Mouse (Mus musculus): ENCODE measurements around the gene Gtf3c5. TPM values are rescaled to one million over a fixed set of nuclear protein-coding genes. Genes with fewer than 3 reads are reported as not detected.

The Gtf3c5 gene
- polyA plus RNA-seq, 1 experiment from 2014 or later = 31.8 TPM

- Histone ChIP-seq H3K9me3 (no peaks in the 10 kb centered on the region), H3K4me1 (replicated peaks) (no peaks in the 10 kb centered on the region), H3K36me3 (peaks cover 56% of the 10 kb centered on the region), H3K4me3 (replicated peaks) (no peak overlapping the region), H3K4me2 (replicated peaks) (no peak overlapping the region), H3K27ac (no peak overlapping the region), H3K9ac (no peak overlapping the region), H3K27me3 (replicated peaks) (no peaks in the 10 kb centered on the region)
- 93% methylated on average over 13 of the region's 13 CpGs for WGBS
- no peak for ATAC-seq
Measured at GRCm38 (mm10) chr2:28549157-28549556, 34.4 kb downstream of the Gtf3c5 start.

GRCm38 (mm10) chr2:28547237-28548172, 36.0 kb downstream of the Gtf3c5 start:
- WGBS = 54% methylated on average over 11 of the region's 11 CpGs
- peak; percentile 64 for ATAC-seq
- no peak overlapping the region for H3K4me2 ChIP-seq (replicated peaks)
- H3K9me3 ChIP-seq = no peaks in the 10 kb centered on the region
- H3K27me3 ChIP-seq (replicated peaks) = no peaks in the 10 kb centered on the region
- no peak overlapping the region for H3K9ac ChIP-seq
- H3K4me3 ChIP-seq (replicated peaks) = no peak overlapping the region
- no peaks in the 10 kb centered on the region for H3K4me1 ChIP-seq (replicated peaks)
- H3K36me3 ChIP-seq = peaks cover 53% of the 10 kb centered on the region
- no peak overlapping the region for H3K27ac ChIP-seq

- Histone ChIP-seq H3K9me3 (no peaks in the 10 kb centered on the region), H3K36me3 (peaks cover 50% of the 10 kb centered on the region), H3K4me2 (replicated peaks) (no peak overlapping the region), H3K27ac (no peak overlapping the region), H3K27me3 (replicated peaks) (no peaks in the 10 kb centered on the region), H3K9ac (no peak overlapping the region), H3K4me1 (replicated peaks) (no peaks in the 10 kb centered on the region), H3K4me3 (replicated peaks) (no peak overlapping the region)
- WGBS = 81% methylated on average over 6 of the region's 6 CpGs
- no peak for ATAC-seq
Measured at GRCm38 (mm10) chr2:28546560-28546959, 37.0 kb downstream of the Gtf3c5 start.

- Histone ChIP-seq H3K4me3 (replicated peaks) (no peak overlapping the region), H3K9me3 (no peaks in the 10 kb centered on the region), H3K9ac (no peak overlapping the region), H3K27me3 (replicated peaks) (no peaks in the 10 kb centered on the region), H3K27ac (no peak overlapping the region), H3K4me2 (replicated peaks) (no peak overlapping the region), H3K36me3 (peaks cover 46% of the 10 kb centered on the region), H3K4me1 (replicated peaks) (0 out of 2 replicates have a peak, but pooled peaks cover 3% of the 10 kb centered on the region)
- no peak for ATAC-seq
Measured at GRCm38 (mm10) chr2:28545976-28546375, 37.6 kb downstream of the Gtf3c5 start.

GRCm38 (mm10) chr2:28543894-28544293, 39.7 kb downstream of the Gtf3c5 start:
- no peak overlapping the region for H3K9ac ChIP-seq
- H3K4me2 ChIP-seq (replicated peaks) = no peak overlapping the region
- H3K27ac ChIP-seq = no peak overlapping the region
- H3K9me3 ChIP-seq = no peaks in the 10 kb centered on the region
- H3K4me1 ChIP-seq (replicated peaks) = peaks cover 23% of the 10 kb centered on the region
- peaks cover 26% of the 10 kb centered on the region for H3K36me3 ChIP-seq
- H3K4me3 ChIP-seq (replicated peaks) = no peak overlapping the region
- ATAC-seq = no peak
- H3K27me3 ChIP-seq (replicated peaks) = no peaks in the 10 kb centered on the region
- WGBS = 95% methylated on average over 8 of the region's 8 CpGs

GRCm38 (mm10) chr2:28540587-28541227, 42.8 kb downstream of the Gtf3c5 start:
- Histone ChIP-seq H3K27me3 (replicated peaks) (no peaks in the 10 kb centered on the region), H3K27ac (no peak overlapping the region), H3K9me3 (no peaks in the 10 kb centered on the region), H3K4me1 (replicated peaks) (peaks cover 54% of the 10 kb centered on the region), H3K9ac (no peak overlapping the region), H3K36me3 (peaks cover 20% of the 10 kb centered on the region), H3K4me3 (replicated peaks) (no peak overlapping the region), H3K4me2 (replicated peaks) (no peak overlapping the region)
- WGBS = 78% methylated on average over 8 of the region's 8 CpGs
- no peak for ATAC-seq

GRCm38 (mm10) chr2:28539949-28540348, 43.6 kb downstream of the Gtf3c5 start:
- Histone ChIP-seq H3K4me1 (replicated peaks) (peaks cover 61% of the 10 kb centered on the region), H3K4me3 (replicated peaks) (no peak overlapping the region), H3K27ac (0 out of 2 replicates have a peak overlapping the region, but pooled peaks have one; percentile 72), H3K4me2 (replicated peaks) (no peak overlapping the region), H3K9ac (no peak overlapping the region), H3K9me3 (no peaks in the 10 kb centered on the region), H3K36me3 (peaks cover 13% of the 10 kb centered on the region), H3K27me3 (replicated peaks) (no peaks in the 10 kb centered on the region)
- ATAC-seq = no peak
- WGBS = 73% methylated on average over 2 of the region's 2 CpGs

- Histone ChIP-seq H3K9ac (0 out of 2 replicates have a peak overlapping the region, but pooled peaks have one; percentile 10), H3K9me3 (no peaks in the 10 kb centered on the region), H3K36me3 (peaks cover 9% of the 10 kb centered on the region; the same call in 1 of the 2 replicates), H3K4me2 (replicated peaks) (peak overlapping the region; percentile 18; the same call in 1 of the 2 replicates), H3K27ac (peak overlapping the region; percentile 72), H3K27me3 (replicated peaks) (no peaks in the 10 kb centered on the region), H3K4me1 (replicated peaks) (peaks cover 67% of the 10 kb centered on the region), H3K4me3 (replicated peaks) (no peak overlapping the region)
- peak; percentile 46 for ATAC-seq
- 42% methylated on average over 7 of the region's 7 CpGs for WGBS
Measured at GRCm38 (mm10) chr2:28539206-28539605, 44.3 kb downstream of the Gtf3c5 start.

GRCm38 (mm10) chr2:28538817-28539128, 44.8 kb downstream of the Gtf3c5 start:
- Histone ChIP-seq H3K4me1 (replicated peaks) (peaks cover 71% of the 10 kb centered on the region), H3K4me3 (replicated peaks) (no peak overlapping the region), H3K27ac (peak overlapping the region; percentile 72), H3K9ac (0 out of 2 replicates have a peak overlapping the region, but pooled peaks have one; percentile 26), H3K36me3 (peaks cover 6% of the 10 kb centered on the region; the same call in 1 of the 2 replicates), H3K9me3 (no peaks in the 10 kb centered on the region), H3K27me3 (replicated peaks) (no peaks in the 10 kb centered on the region), H3K4me2 (replicated peaks) (peak overlapping the region; percentile 18; the same call in 1 of the 2 replicates)
- WGBS = 70% methylated on average over 1 of the region's 1 CpGs
- ATAC-seq = 0 out of 2 replicates have a peak, but pooled peaks have one; percentile 3

- Histone ChIP-seq H3K4me2 (replicated peaks) (peak overlapping the region; percentile 18; the same call in 1 of the 2 replicates), H3K9me3 (no peaks in the 10 kb centered on the region), H3K4me3 (replicated peaks) (no peak overlapping the region), H3K4me1 (replicated peaks) (peaks cover 74% of the 10 kb centered on the region), H3K36me3 (peaks cover 6% of the 10 kb centered on the region; the same call in 1 of the 2 replicates), H3K27ac (peak overlapping the region; percentile 72), H3K27me3 (replicated peaks) (no peaks in the 10 kb centered on the region), H3K9ac (no peak overlapping the region)
- WGBS = 70% methylated on average over 8 of the region's 8 CpGs
- ATAC-seq = no peak; the same call in 1 of the 2 replicates
Measured at GRCm38 (mm10) chr2:28537995-28538816, 45.3 kb downstream of the Gtf3c5 start.

- Histone ChIP-seq H3K9ac (no peak overlapping the region), H3K36me3 (peaks cover 6% of the 10 kb centered on the region; the same call in 1 of the 2 replicates), H3K4me1 (replicated peaks) (peaks cover 79% of the 10 kb centered on the region), H3K4me2 (replicated peaks) (no peak overlapping the region), H3K4me3 (replicated peaks) (no peak overlapping the region), H3K27me3 (replicated peaks) (no peaks in the 10 kb centered on the region), H3K27ac (no peak overlapping the region), H3K9me3 (no peaks in the 10 kb centered on the region)
- no peak for ATAC-seq
- WGBS = 45% methylated on average over 4 of the region's 4 CpGs
Measured at GRCm38 (mm10) chr2:28537634-28537920, 46.0 kb downstream of the Gtf3c5 start.
